25 mouse cellular contexts compared by ENCODE assay signal in the genomic region with DNA sequence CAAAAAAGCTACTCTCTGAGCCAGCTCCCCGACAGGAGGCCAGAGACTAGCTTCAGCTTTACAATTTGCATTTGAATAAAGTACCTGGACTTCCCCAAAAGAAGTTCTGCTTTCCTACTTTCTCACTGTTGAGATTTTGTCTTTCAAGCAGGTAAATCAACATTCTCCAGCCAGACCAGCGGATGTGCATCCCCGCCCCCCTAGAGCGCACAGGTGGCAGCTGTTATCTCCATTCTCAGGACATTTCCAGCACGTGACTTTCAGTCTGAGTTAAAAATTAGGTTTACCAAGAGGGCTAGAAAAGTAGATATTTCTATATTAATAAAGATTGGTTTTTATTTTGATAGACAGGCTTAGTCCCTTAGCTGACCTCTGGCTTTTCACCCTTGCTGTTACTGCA. TPM values are rescaled to one million over a fixed set of nuclear protein-coding genes. Genes with fewer than 3 reads are reported as not detected.
"Had no signal": no experiment of that assay in that cellular context is flagged by ENCODE, and none has a peak within 500 bp of the region (broad histone marks: within the 10 kb centered on the region; RNA-seq: fewer than 3 reads in every experiment).

No protein-coding gene starts in this region.

RNA-seq across cellular contexts. Expression of a gene that starts 51.5 kb away (rescaled TPM):
- total RNA-seq: left cerebral cortex, postnatal 10 days; left cerebral cortex, postnatal 14 days; left cerebral cortex, postnatal 25 days; left cerebral cortex, postnatal 36 days; left cerebral cortex, postnatal 4 days; megakaryocyte-erythroid progenitor cell, adult 5-6 weeks had no signal
- polyA plus RNA-seq: limb, embryonic 10.5 days; limb, embryonic 11.5 days; limb, embryonic 12.5 days; limb, embryonic 13.5 days; limb, embryonic 14.5 days; limb, embryonic 15.5 days; lung, embryonic 14.5 days; lung, embryonic 16.5 days; midbrain, embryonic 10.5 days; midbrain, embryonic 11.5 days; midbrain, embryonic 12.5 days; midbrain, embryonic 13.5 days; midbrain, embryonic 14.5 days; midbrain, embryonic 15.5 days; midbrain, embryonic 16.5 days; midbrain, postnatal 0 days; myocyte; neural tube, embryonic 11.5 days; neural tube, embryonic 12.5 days had no signal
